Mouse (Mus musculus) fat pad, adult 2 months (tissue): ENCODE results near the gene Lnx2.

Experiments
- DNase-seq: peaks from one replicate; pipeline ENCODE4 v3.0.0-alpha.2; 2011; ENCODE audit warnings: low read depth, low spot score; ENCODE audit errors: extremely low read depth

Gene Lnx2

GRCm38 (mm10) chr5:146971776-146972561, 104.4 kb downstream of the Lnx2 start:
- DNase-seq: no peak

GRCm38 (mm10) chr5:146968695-146969393, 107.5 kb downstream of the Lnx2 start:
- no peak for DNase-seq
